Mouse (Mus musculus): ENCODE results near the gene Defb19.

Gene Defb19

GRCm38 (mm10) chr2:152586926-152587560 is 6.9 kb upstream of the Defb19 start:
- DNase-seq, result peak; percentile 27

GRCm38 (mm10) chr2:152580612-152581011 is 500 bp upstream of the Defb19 start:
- no peak for DNase-seq

GRCm38 (mm10) chr2:152573484-152573883 is 6.6 kb downstream of the Defb19 start:
- DNase-seq, result no peak

GRCm38 (mm10) chr2:152572114-152572794 is 7.9 kb downstream of the Defb19 start, which contains the start of gene Defb21:
Gene Defb21, plus strand, starts transcription at chr2:152572744.
- no peak for DNase-seq

GRCm38 (mm10) chr2:152570313-152570712 is 9.8 kb downstream of the Defb19 start:
- DNase-seq, result peak; percentile 60

- DNase-seq, result no peak
Observed at GRCm38 (mm10) chr2:152569881-152570280, 10.2 kb downstream of the Defb19 start.

GRCm38 (mm10) chr2:152569038-152569437 is 11.1 kb downstream of the Defb19 start, which contains the start of gene Gm17416:
Gene Gm17416, plus strand, starts transcription at chr2:152569338.
- no peak for DNase-seq

GRCm38 (mm10) chr2:152556655-152557054 is 23.5 kb downstream of the Defb19 start:
- no peak for DNase-seq

GRCm38 (mm10) chr2:152553774-152554423 is 26.2 kb downstream of the Defb19 start:
- peak; percentile 78 for DNase-seq

GRCm38 (mm10) chr2:152548124-152548523 is 32.0 kb downstream of the Defb19 start:
- no peak for DNase-seq

GRCm38 (mm10) chr2:152544691-152545090 is 35.4 kb downstream of the Defb19 start:
- peak; percentile 81 for DNase-seq

GRCm38 (mm10) chr2:152543478-152543877 is 36.6 kb downstream of the Defb19 start:
- DNase-seq, result peak; percentile 60

GRCm38 (mm10) chr2:152542897-152543296 is 37.2 kb downstream of the Defb19 start:
- DNase-seq, result no peak

GRCm38 (mm10) chr2:152541979-152542378 is 38.1 kb downstream of the Defb19 start:
- DNase-seq, result no peak

- DNase-seq, result peak; percentile 77
Observed at GRCm38 (mm10) chr2:152539944-152540710, 40.0 kb downstream of the Defb19 start, which contains the start of gene Defb29. Gene Defb29, minus strand, starts transcription at chr2:152540098.
